Mouse (Mus musculus): ENCODE measurements around the gene Rps21.

- TF ChIP-seq CTCF (IDR thresholded peaks at IDR 0.05; ENCODE audit: borderline replicate concordance, extremely low read depth, insufficient read depth, insufficient read length), result no peak
- no peak for TF ChIP-seq POLR2A (IDR thresholded peaks at IDR 0.05; ENCODE audit: borderline replicate concordance, extremely low read depth, insufficient read depth, insufficient read length, poor library complexity, severe bottlenecking)
Observed at GRCm38 (mm10) chr2:180300252-180300651, 43.1 kb downstream of the Rps21 start.
